Mouse (Mus musculus): ENCODE data around the gene Hist1h3d. TPM values are rescaled to one million over a fixed set of nuclear protein-coding genes. Genes with fewer than 3 reads are reported as not detected.

Gene Hist1h3d
- polyA plus RNA-seq, 1 experiment from 2014 or later, result 0.76 TPM

Other genes with a start within 250 kb of the Hist1h3d start
- gene Zfp322a, start 206.6 kb upstream of the Hist1h3d start, polyA plus RNA-seq (2015; fragmentation: Illumina TruSeq; extraction: RNeasy Lipid Tissue Mini Kit (QIAGEN cat#74804); ENCODE audit: low read depth, low replicate concordance), result 30.7 TPM
- 6.8 TPM for gene Abt1, start 151.9 kb upstream of the Hist1h3d start, polyA plus RNA-seq (2015; fragmentation: Illumina TruSeq; extraction: RNeasy Lipid Tissue Mini Kit (QIAGEN cat#74804); ENCODE audit: low read depth, low replicate concordance)
- not detected for gene Btn1a1, start 109.9 kb upstream of the Hist1h3d start, polyA plus RNA-seq (2015; fragmentation: Illumina TruSeq; extraction: RNeasy Lipid Tissue Mini Kit (QIAGEN cat#74804); ENCODE audit: low read depth, low replicate concordance)
- 1.8 TPM for gene Btn2a2, start 86.9 kb upstream of the Hist1h3d start, polyA plus RNA-seq (2015; fragmentation: Illumina TruSeq; extraction: RNeasy Lipid Tissue Mini Kit (QIAGEN cat#74804); ENCODE audit: low read depth, low replicate concordance)
- 5.4 TPM for gene Hist1h4h, start 44.7 kb upstream of the Hist1h3d start, polyA plus RNA-seq (2015; fragmentation: Illumina TruSeq; extraction: RNeasy Lipid Tissue Mini Kit (QIAGEN cat#74804); ENCODE audit: low read depth, low replicate concordance)
- not detected for gene Hist1h2af, start 41.9 kb upstream of the Hist1h3d start, polyA plus RNA-seq (2015; fragmentation: Illumina TruSeq; extraction: RNeasy Lipid Tissue Mini Kit (QIAGEN cat#74804); ENCODE audit: low read depth, low replicate concordance)
- not detected for gene Hist1h3g, start 40.3 kb upstream of the Hist1h3d start, polyA plus RNA-seq (2015; fragmentation: Illumina TruSeq; extraction: RNeasy Lipid Tissue Mini Kit (QIAGEN cat#74804); ENCODE audit: low read depth, low replicate concordance)
- 0.37 TPM for gene Hist1h2bh, start 32.4 kb upstream of the Hist1h3d start, polyA plus RNA-seq (2015; fragmentation: Illumina TruSeq; extraction: RNeasy Lipid Tissue Mini Kit (QIAGEN cat#74804); ENCODE audit: low read depth, low replicate concordance)
- gene Hist1h3f, start 31.7 kb upstream of the Hist1h3d start, polyA plus RNA-seq (2015; fragmentation: Illumina TruSeq; extraction: RNeasy Lipid Tissue Mini Kit (QIAGEN cat#74804); ENCODE audit: low read depth, low replicate concordance), result not detected
- gene Hist1h4f, start 24.1 kb upstream of the Hist1h3d start, polyA plus RNA-seq (2015; fragmentation: Illumina TruSeq; extraction: RNeasy Lipid Tissue Mini Kit (QIAGEN cat#74804); ENCODE audit: low read depth, low replicate concordance), result not detected
- 0.06 TPM for gene Hist1h1d, start 22.5 kb upstream of the Hist1h3d start, polyA plus RNA-seq (2015; fragmentation: Illumina TruSeq; extraction: RNeasy Lipid Tissue Mini Kit (QIAGEN cat#74804); ENCODE audit: low read depth, low replicate concordance)
- not detected for gene Hist1h3e, start 13.4 kb upstream of the Hist1h3d start, polyA plus RNA-seq (2015; fragmentation: Illumina TruSeq; extraction: RNeasy Lipid Tissue Mini Kit (QIAGEN cat#74804); ENCODE audit: low read depth, low replicate concordance)
- not detected for gene Hist1h2ae, start 4.5 kb upstream of the Hist1h3d start, polyA plus RNA-seq (2015; fragmentation: Illumina TruSeq; extraction: RNeasy Lipid Tissue Mini Kit (QIAGEN cat#74804); ENCODE audit: low read depth, low replicate concordance)
- 3.5 TPM for gene Hist1h2bg, start 4.4 kb upstream of the Hist1h3d start, polyA plus RNA-seq (2015; fragmentation: Illumina TruSeq; extraction: RNeasy Lipid Tissue Mini Kit (QIAGEN cat#74804); ENCODE audit: low read depth, low replicate concordance)
- gene Hist1h2bf, start 1.6 kb upstream of the Hist1h3d start, polyA plus RNA-seq (2015; fragmentation: Illumina TruSeq; extraction: RNeasy Lipid Tissue Mini Kit (QIAGEN cat#74804); ENCODE audit: low read depth, low replicate concordance), result not detected
- not detected for gene Hist1h2ad, start 1.4 kb upstream of the Hist1h3d start, polyA plus RNA-seq (2015; fragmentation: Illumina TruSeq; extraction: RNeasy Lipid Tissue Mini Kit (QIAGEN cat#74804); ENCODE audit: low read depth, low replicate concordance)
- gene Hist1h4d, start 5.8 kb downstream of the Hist1h3d start, polyA plus RNA-seq (2015; fragmentation: Illumina TruSeq; extraction: RNeasy Lipid Tissue Mini Kit (QIAGEN cat#74804); ENCODE audit: low read depth, low replicate concordance), result not detected
- 6.4 TPM for gene Hist1h2be, start 45.4 kb downstream of the Hist1h3d start, polyA plus RNA-seq (2015; fragmentation: Illumina TruSeq; extraction: RNeasy Lipid Tissue Mini Kit (QIAGEN cat#74804); ENCODE audit: low read depth, low replicate concordance)
- gene Hist1h1e, start 46.8 kb downstream of the Hist1h3d start, polyA plus RNA-seq (2015; fragmentation: Illumina TruSeq; extraction: RNeasy Lipid Tissue Mini Kit (QIAGEN cat#74804); ENCODE audit: low read depth, low replicate concordance), result 3.1 TPM
- 2.0 TPM for gene Hist1h2ac, start 108.2 kb downstream of the Hist1h3d start, polyA plus RNA-seq (2015; fragmentation: Illumina TruSeq; extraction: RNeasy Lipid Tissue Mini Kit (QIAGEN cat#74804); ENCODE audit: low read depth, low replicate concordance)
- 79.4 TPM for gene Hist1h2bc, start 108.4 kb downstream of the Hist1h3d start, polyA plus RNA-seq (2015; fragmentation: Illumina TruSeq; extraction: RNeasy Lipid Tissue Mini Kit (QIAGEN cat#74804); ENCODE audit: low read depth, low replicate concordance)
- gene Hist1h1t, start 120.1 kb downstream of the Hist1h3d start, polyA plus RNA-seq (2015; fragmentation: Illumina TruSeq; extraction: RNeasy Lipid Tissue Mini Kit (QIAGEN cat#74804); ENCODE audit: low read depth, low replicate concordance), result not detected
- 1.3 TPM for gene Hist1h4c, start 122.7 kb downstream of the Hist1h3d start, polyA plus RNA-seq (2015; fragmentation: Illumina TruSeq; extraction: RNeasy Lipid Tissue Mini Kit (QIAGEN cat#74804); ENCODE audit: low read depth, low replicate concordance)
- 4.4 TPM for gene Hfe, start 135.1 kb downstream of the Hist1h3d start, polyA plus RNA-seq (2015; fragmentation: Illumina TruSeq; extraction: RNeasy Lipid Tissue Mini Kit (QIAGEN cat#74804); ENCODE audit: low read depth, low replicate concordance)
- gene Hist1h1c, start 163.0 kb downstream of the Hist1h3d start, polyA plus RNA-seq (2015; fragmentation: Illumina TruSeq; extraction: RNeasy Lipid Tissue Mini Kit (QIAGEN cat#74804); ENCODE audit: low read depth, low replicate concordance), result 35.3 TPM
- gene Hist1h3c, start 169.8 kb downstream of the Hist1h3d start, polyA plus RNA-seq (2015; fragmentation: Illumina TruSeq; extraction: RNeasy Lipid Tissue Mini Kit (QIAGEN cat#74804); ENCODE audit: low read depth, low replicate concordance), result not detected
- gene Hist1h2bb, start 171.0 kb downstream of the Hist1h3d start, polyA plus RNA-seq (2015; fragmentation: Illumina TruSeq; extraction: RNeasy Lipid Tissue Mini Kit (QIAGEN cat#74804); ENCODE audit: low read depth, low replicate concordance), result not detected
- gene Hist1h2ab, start 175.4 kb downstream of the Hist1h3d start, polyA plus RNA-seq (2015; fragmentation: Illumina TruSeq; extraction: RNeasy Lipid Tissue Mini Kit (QIAGEN cat#74804); ENCODE audit: low read depth, low replicate concordance), result not detected
- gene Hist1h3b, start 176.5 kb downstream of the Hist1h3d start, polyA plus RNA-seq (2015; fragmentation: Illumina TruSeq; extraction: RNeasy Lipid Tissue Mini Kit (QIAGEN cat#74804); ENCODE audit: low read depth, low replicate concordance), result not detected
- gene Hist1h4b, start 181.2 kb downstream of the Hist1h3d start, polyA plus RNA-seq (2015; fragmentation: Illumina TruSeq; extraction: RNeasy Lipid Tissue Mini Kit (QIAGEN cat#74804); ENCODE audit: low read depth, low replicate concordance), result not detected
- gene Hist1h4a, start 185.5 kb downstream of the Hist1h3d start, polyA plus RNA-seq (2015; fragmentation: Illumina TruSeq; extraction: RNeasy Lipid Tissue Mini Kit (QIAGEN cat#74804); ENCODE audit: low read depth, low replicate concordance), result not detected
- gene Hist1h3a, start 186.6 kb downstream of the Hist1h3d start, polyA plus RNA-seq (2015; fragmentation: Illumina TruSeq; extraction: RNeasy Lipid Tissue Mini Kit (QIAGEN cat#74804); ENCODE audit: low read depth, low replicate concordance), result not detected
- not detected for gene Hist1h1a, start 187.9 kb downstream of the Hist1h3d start, polyA plus RNA-seq (2015; fragmentation: Illumina TruSeq; extraction: RNeasy Lipid Tissue Mini Kit (QIAGEN cat#74804); ENCODE audit: low read depth, low replicate concordance)
- not detected for gene Trim38, start 194.2 kb downstream of the Hist1h3d start, polyA plus RNA-seq (2015; fragmentation: Illumina TruSeq; extraction: RNeasy Lipid Tissue Mini Kit (QIAGEN cat#74804); ENCODE audit: low read depth, low replicate concordance)
- not detected for gene Slc17a2, start 231.2 kb downstream of the Hist1h3d start, polyA plus RNA-seq (2015; fragmentation: Illumina TruSeq; extraction: RNeasy Lipid Tissue Mini Kit (QIAGEN cat#74804); ENCODE audit: low read depth, low replicate concordance)